Mouse (Mus musculus) forebrain, postnatal 0 days (tissue): Measurements from ENCODE around the gene Ehbp1l1. TPM values are rescaled to one million over a fixed set of nuclear protein-coding genes. Genes with fewer than 3 reads are reported as not detected.

ENCODE experiments used
- ATAC-seq: fragments of 200-750 bp; cut with Nextera tagmentation; 2 replicates; pipeline ENCODE4 v1.8.0; 2017; ENCODE audit warnings: mild to moderate bottlenecking, moderate library complexity
- DNase-seq: peaks from one replicate; pipeline ENCODE4 v3.0.0-alpha.2; 2015
- H3K27ac ChIP-seq: fragments of 300-500 bp; sonication (generic); 2 replicates; pipeline ENCODE4 v1.5.1; 2014; ENCODE audit warnings: low read depth, mild to moderate bottlenecking, antibody characterized with exemption, low read length, moderate library complexity, mixed read lengths
- H3K27me3 ChIP-seq: fragments of 300-500 bp; sonication (generic); 2 replicates; pipeline ENCODE4 v1.6.1; 2014; ENCODE audit warnings: mild to moderate bottlenecking, low read length, mixed read lengths; ENCODE audit not compliant: insufficient read depth
- H3K36me3 ChIP-seq: fragments of 300-500 bp; sonication (generic); 2 replicates; pipeline ENCODE4 v1.6.1; 2014; ENCODE audit warnings: mild to moderate bottlenecking, moderate library complexity; ENCODE audit not compliant: insufficient read depth
- H3K4me1 ChIP-seq: fragments of 300-500 bp; sonication (generic); 2 replicates; pipeline ENCODE4 v1.6.1; 2014; ENCODE audit warnings: antibody characterized with exemption; ENCODE audit not compliant: insufficient read depth
- H3K4me2 ChIP-seq: fragments of 300-500 bp; sonication (generic); 2 replicates; pipeline ENCODE4 v1.6.1; 2014; ENCODE audit warnings: low read depth, mild to moderate bottlenecking, moderate library complexity
- H3K4me3 ChIP-seq: fragments of 300-500 bp; sonication (generic); 2 replicates; pipeline ENCODE4 v1.5.1; 2014; ENCODE audit warnings: low read depth, low read length, mixed read lengths
- H3K9ac ChIP-seq: fragments of 300-500 bp; sonication (generic); 2 replicates; pipeline ENCODE4 v1.6.1; 2014; ENCODE audit warnings: mild to moderate bottlenecking
- H3K9me3 ChIP-seq: fragments of 300-500 bp; sonication (generic); 2 replicates; pipeline ENCODE4 v1.6.1; 2016; ENCODE audit warnings: low read length
- CTCF ChIP-seq: sonication (generic); IDR thresholded peaks from 2 replicates; pipeline ENCODE4 v1.5.1; 2016; ENCODE audit warnings: antibody characterized with exemption, control low read depth, low read depth
- WGBS: fragments of 180-500 bp; shearing (Covaris S2); extraction: QIAGEN DNeasy Blood & Tissue Kit; methylation state at CpG from one replicate; pipeline ENCODE4 v1.1.7; 2014; 5-methylcytosine and 5-hydroxymethylcytosine counted together
- polyA plus RNA-seq: library from polyadenylated mRNA; unstranded; fragments of >200 nt; fragmentation: Nextera tagmentation; extraction: Ambion mirVana; gene quantifications from 2 replicates; pipeline ENCODE4 v1.2.1, GENCODE M21; 2015
- total RNA-seq: library from RNA; depleted of rRNA; stranded (reverse); fragments of >200 nt; gene quantifications from 2 replicates; pipeline ENCODE4 v1.2.3, GENCODE M21; 2014

The Ehbp1l1 gene
- total and polyA plus RNA-seq, 2 experiments from 2014 or later = 33.2 to 53.0 TPM

DNA sequence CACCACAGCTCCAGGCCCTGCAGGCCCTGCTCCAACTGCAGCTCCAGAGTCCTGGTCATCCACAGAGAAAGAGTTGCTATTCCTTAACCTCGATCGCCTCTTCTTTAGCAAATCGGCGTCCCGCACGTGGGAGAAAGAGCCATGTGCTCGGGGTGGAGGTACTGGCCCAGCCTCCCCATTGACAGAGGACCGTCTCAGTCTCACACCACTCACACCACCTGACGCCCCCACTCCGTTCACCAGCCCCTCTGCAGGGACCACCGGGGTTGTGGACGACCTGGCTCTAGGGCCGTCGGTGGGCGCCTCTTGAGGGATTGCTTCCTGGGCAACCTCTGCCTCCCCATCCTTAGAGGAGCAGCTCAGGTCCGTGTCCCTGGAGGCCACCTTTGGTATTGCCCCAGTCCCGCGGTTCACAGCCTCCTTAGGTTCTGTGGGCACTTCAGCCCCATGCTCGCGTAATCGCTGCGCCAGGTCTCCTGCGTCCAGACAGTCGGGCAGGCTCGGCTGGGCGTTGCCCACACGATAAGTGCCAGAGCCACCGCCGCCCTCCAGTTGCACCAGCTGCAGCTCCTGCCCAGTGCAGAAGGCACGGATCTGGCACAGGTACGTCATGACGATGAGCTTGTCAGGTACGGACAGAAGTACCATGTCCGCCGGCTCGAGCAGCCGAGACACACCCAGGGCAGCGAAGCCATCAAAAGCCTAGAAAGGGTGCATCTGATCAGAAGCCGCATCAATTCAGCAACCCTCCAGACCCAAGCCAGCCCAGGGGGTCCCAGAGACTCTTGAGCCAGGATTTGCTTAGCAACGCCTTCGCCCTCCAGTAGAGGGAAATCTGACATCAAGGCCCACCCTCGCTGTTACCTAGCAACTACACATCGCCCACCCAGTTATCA, 10.1 kb downstream of the Ehbp1l1 start:
- Histone ChIP-seq H3K9me3 (no peaks in the 10 kb centered on the region), H3K4me3 (peak overlapping the region; percentile 40), H3K4me2 (peak overlapping the region; percentile 57), H3K9ac (peak overlapping the region; percentile 61), H3K27ac (peak overlapping the region; percentile 67), H3K36me3 (peaks cover 47% of the 10 kb centered on the region), H3K27me3 (no peaks in the 10 kb centered on the region), H3K4me1 (peaks cover 9% of the 10 kb centered on the region)
- ATAC-seq = peak; percentile 92
- 19% methylated on average over 43 of the region's 43 CpGs for WGBS
- TF ChIP-seq CTCF = peak; percentile 59
- peak; percentile 75 for DNase-seq

DNA sequence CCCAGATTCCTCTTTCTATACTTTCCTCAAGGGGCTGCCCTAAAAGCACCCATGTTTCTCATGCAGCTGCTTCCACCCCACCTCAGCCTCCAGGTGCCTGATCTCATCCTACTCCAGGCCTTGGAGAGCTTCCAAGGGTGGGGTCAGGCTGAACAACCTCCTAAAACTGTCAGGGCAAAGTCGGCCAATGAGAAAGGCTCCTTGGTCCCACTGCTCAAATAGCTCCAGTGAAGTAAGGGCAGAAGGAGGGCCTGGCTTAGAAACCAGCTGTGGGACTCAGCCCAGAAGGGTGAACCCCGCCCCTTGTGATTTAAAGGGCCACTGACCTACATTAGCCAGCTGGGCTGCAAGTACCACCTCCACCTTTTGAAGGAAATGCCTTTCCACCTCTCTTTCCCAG, 12.4 kb downstream of the Ehbp1l1 start:
- Histone ChIP-seq H3K27ac (no peak overlapping the region), H3K4me3 (no peak overlapping the region), H3K4me1 (peaks cover 9% of the 10 kb centered on the region), H3K9me3 (no peaks in the 10 kb centered on the region), H3K27me3 (no peaks in the 10 kb centered on the region), H3K4me2 (peak overlapping the region; percentile 57), H3K9ac (no peak overlapping the region), H3K36me3 (peaks cover 46% of the 10 kb centered on the region)
- ATAC-seq (no peak), DNase-seq (no peak)
- 17% methylated on average over 2 of the region's 2 CpGs for WGBS
- no peak for TF ChIP-seq CTCF

DNA sequence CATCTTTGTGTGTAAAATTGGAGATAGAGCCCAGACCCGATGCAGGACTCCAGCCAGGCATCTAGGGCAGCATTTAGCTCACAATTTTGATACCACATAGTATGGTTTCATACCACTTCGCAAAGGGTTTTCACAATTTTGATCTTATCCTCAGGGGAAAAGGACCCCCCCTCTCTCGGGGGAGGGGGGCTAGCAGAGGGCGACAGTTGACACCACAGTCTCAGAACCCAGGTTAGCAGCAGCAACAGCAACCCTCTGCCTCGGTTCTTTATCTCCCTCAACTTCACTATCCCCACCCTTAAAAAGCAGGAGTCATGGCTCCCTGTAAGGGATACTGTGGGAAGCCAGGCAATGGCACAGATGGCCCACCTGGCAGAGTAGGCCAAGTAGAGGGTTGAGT, 12.9 kb downstream of the Ehbp1l1 start:
- no peak for ATAC-seq
- WGBS = 81% methylated on average over 5 of the region's 5 CpGs

DNA sequence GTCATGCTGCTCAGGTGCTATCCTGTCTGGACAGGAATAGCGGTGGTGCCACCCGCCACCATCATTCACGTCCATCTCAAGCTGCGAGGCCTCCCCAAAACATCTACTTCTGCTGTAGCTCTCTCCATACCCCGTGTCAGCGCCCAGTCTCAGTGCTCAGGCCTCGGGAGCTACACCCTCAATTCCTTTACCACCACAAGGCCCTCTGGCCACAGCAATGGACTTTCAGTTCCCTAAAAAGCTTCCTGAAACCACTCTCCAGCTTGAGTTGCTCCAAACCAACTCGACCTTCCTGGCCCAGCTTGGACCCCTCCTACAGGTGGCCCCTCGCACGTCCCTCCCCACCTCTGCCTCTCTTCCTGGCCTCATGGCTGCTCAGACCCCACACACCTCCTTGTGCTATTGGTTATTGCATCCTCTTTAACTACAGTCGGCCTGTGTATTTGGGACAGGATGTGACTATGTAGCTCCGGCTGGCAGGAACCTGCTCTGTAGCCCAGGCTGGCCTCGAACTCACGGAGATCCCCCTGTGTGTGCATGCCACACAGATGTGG, 14.1 kb downstream of the Ehbp1l1 start:
- WGBS = 92% methylated on average over 14 of the region's 14 CpGs
- no peak overlapping the region for H3K4me3 ChIP-seq
- H3K9ac ChIP-seq = no peak overlapping the region
- ATAC-seq = no peak
- no peak overlapping the region for H3K27ac ChIP-seq
- no peaks in the 10 kb centered on the region for H3K9me3 ChIP-seq
- TF ChIP-seq CTCF = no peak
- no peak overlapping the region for H3K4me2 ChIP-seq
- no peak for DNase-seq
- H3K36me3 ChIP-seq = peaks cover 53% of the 10 kb centered on the region
- H3K27me3 ChIP-seq = no peaks in the 10 kb centered on the region
- peaks cover 9% of the 10 kb centered on the region for H3K4me1 ChIP-seq

More for the DNA sequence above, 12.9 kb downstream of the Ehbp1l1 start:
- no peak overlapping the region for H3K4me3 ChIP-seq
- DNase-seq = no peak
- TF ChIP-seq CTCF = no peak
- no peak overlapping the region for H3K9ac ChIP-seq
- H3K36me3 ChIP-seq = peaks cover 47% of the 10 kb centered on the region
- H3K27ac ChIP-seq = no peak overlapping the region
- H3K27me3 ChIP-seq = no peaks in the 10 kb centered on the region
- peaks cover 9% of the 10 kb centered on the region for H3K4me1 ChIP-seq
- H3K4me2 ChIP-seq = peak overlapping the region; percentile 57; the same call in 1 of the 2 replicates
- H3K9me3 ChIP-seq = no peaks in the 10 kb centered on the region

DNA sequence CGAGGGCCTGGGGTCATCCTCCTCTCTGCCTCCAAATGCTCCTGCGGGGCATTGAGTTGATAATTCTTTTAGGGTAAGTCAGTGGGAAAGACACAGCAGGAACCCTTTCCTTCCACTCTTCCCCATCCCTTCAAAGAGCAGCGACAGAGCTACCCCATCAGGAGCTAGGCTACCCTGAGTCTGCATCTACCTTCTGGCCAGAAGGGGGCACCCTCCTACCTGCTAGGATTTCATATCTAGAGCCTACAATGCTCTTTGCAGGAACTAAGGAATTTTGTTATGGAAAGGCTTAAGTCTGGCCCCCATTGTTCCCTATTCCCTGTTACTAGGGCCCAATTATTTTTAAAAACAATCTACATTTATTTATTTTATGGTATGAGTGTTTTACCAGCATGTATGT, 14.9 kb downstream of the Ehbp1l1 start:
- no peak overlapping the region for H3K4me2 ChIP-seq
- 12% methylated on average over 3 of the region's 3 CpGs for WGBS
- peak; percentile 73 for TF ChIP-seq CTCF
- ATAC-seq (0 out of 2 replicates have a peak, but pooled peaks have one; percentile 36), DNase-seq (peak; percentile 72)
- H3K4me3 ChIP-seq = no peak overlapping the region
- no peaks in the 10 kb centered on the region for H3K27me3 ChIP-seq
- peaks cover 60% of the 10 kb centered on the region for H3K36me3 ChIP-seq
- H3K27ac ChIP-seq = no peak overlapping the region
- H3K9me3 ChIP-seq = no peaks in the 10 kb centered on the region
- peaks cover 4% of the 10 kb centered on the region; the same call in 1 of the 2 replicates for H3K4me1 ChIP-seq
- no peak overlapping the region for H3K9ac ChIP-seq

DNA sequence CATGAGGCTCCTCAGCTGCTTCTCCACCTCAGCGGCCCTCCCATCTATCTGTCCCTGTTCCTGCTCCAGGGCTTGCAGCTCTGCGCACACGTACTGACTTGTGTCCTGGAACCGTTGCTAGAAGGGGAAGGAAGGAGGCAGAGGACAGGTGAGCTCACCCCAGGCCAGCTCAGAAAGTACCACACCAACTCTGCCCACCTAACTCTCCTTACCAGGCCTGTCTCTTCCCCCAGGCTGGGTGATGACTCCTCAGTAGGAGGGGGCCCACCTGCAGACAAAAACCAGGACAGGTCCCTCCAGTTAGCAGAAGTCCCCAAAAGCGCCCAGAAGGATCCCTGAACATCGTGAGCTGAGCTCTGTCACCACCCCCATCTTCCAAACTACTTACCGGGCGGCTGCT, 15.5 kb downstream of the Ehbp1l1 start:
- Histone ChIP-seq H3K4me1 (peaks cover 4% of the 10 kb centered on the region; the same call in 1 of the 2 replicates), H3K4me3 (no peak overlapping the region), H3K9me3 (no peaks in the 10 kb centered on the region), H3K4me2 (no peak overlapping the region), H3K27ac (no peak overlapping the region), H3K27me3 (no peaks in the 10 kb centered on the region), H3K36me3 (peaks cover 63% of the 10 kb centered on the region), H3K9ac (no peak overlapping the region)
- no peak for DNase-seq
- no peak for ATAC-seq
- no peak for TF ChIP-seq CTCF
- 88% methylated on average over 8 of the region's 8 CpGs for WGBS

DNA sequence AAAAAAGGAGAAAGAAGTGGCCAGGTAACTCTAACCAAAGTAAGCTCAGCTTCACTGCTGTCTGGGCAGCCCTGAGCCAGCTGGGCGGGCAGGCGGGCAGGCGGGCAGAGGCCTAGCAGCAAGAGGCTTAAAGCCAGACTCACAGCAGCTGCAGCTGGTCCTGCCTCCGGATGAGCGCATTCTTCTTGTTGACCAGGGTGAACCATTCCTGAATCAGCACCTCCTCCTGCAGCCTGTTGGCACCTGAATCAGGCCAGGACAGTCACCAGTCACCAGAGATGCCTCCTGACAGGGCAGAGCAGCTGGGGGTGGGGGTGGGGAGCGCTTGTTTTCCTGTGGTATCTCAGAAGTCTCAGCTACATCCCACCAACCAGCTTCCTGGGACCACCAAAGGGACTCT, 16.0 kb downstream of the Ehbp1l1 start:
- peaks cover 63% of the 10 kb centered on the region for H3K36me3 ChIP-seq
- ATAC-seq = no peak
- H3K27ac ChIP-seq = no peak overlapping the region

More for the DNA sequence above, 16.0 kb downstream of the Ehbp1l1 start:
- Histone ChIP-seq H3K9ac (no peak overlapping the region), H3K4me1 (peaks cover 4% of the 10 kb centered on the region; the same call in 1 of the 2 replicates), H3K4me2 (no peak overlapping the region), H3K27me3 (no peaks in the 10 kb centered on the region), H3K4me3 (no peak overlapping the region), H3K9me3 (no peaks in the 10 kb centered on the region)
- TF ChIP-seq CTCF = no peak
- DNase-seq = no peak
- WGBS = 97% methylated on average over 6 of the region's 6 CpGs
